Mouse (Mus musculus) cerebellum, adult 9-11 months (tissue): ENCODE measurements at regions not wholly inside any gene's neighbourhood (a gene's known extent, or its start where the extent isn't known, plus 50 kb on each side); places are given as distances from the start of the nearest gene placed in this dataset.

Source experiments
- DNase-seq: peaks from one replicate; pipeline ENCODE4 v3.0.0; 2022

DNA sequence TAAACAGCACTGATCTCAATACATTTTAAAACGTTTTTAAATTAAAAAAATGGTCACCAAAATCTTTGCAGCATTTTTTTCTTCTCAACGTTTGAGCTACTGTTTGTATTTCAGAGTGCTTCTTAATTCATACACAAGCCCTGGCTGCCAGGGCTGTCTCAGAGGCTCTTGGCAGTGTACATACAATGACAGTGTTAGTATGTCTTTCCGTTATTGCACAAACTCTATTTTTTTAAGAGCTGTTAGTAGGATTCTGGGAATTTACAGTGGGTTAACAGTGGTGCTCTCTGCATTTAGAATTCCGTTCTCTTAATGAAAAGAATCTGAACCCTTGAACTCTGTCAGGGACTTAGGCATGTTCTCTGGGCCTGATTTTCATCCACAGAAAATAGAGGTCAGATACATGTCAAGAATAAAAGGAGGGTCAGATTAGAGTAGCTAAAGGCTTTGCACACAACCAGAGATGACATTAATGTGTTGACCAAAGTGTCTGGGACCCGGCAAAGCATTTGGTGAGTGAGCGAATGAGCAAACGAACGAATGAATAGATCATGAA lies 219.5 kb upstream of the Rbms1 start:
- no peak for DNase-seq

DNA sequence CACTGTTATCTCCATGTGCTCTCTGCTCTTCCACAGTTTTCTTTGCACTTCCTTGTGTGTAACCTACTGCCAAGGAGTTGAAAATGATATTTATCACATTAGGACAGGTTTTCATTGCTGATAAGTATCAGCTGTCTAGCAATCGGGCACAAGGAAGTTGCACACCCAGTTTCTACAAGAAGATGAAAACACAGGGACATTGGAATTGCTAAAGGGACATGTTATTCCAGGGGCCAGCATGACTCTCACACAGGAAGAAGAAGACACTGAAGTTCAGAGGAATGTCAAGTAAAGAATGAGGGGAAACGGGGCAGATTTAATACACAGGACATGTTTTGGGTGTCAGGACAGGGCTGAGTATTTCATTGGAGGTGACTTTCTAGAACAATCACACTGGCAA lies 214.8 kb upstream of the Rbms1 start:
- no peak for DNase-seq

DNA sequence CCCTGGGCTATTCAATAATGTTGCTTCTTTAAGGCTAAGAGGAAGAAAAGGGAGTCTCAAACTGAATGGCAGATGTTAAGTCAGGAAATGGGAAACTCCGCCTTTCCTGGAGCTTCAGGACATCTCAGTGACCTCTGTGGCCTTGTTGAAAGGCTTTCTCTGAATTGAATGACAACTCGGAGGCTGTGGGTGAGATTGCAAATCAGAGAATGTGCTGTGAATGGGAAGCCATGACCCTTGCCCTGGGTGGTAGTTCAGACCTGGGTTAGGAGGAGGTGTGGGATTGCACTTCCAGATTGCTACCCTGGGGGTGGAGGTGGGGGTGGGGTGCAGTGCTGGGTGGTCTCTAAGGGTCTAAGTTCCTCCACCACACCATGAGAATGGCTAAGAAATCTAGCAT lies 213.8 kb upstream of the Rbms1 start:
- DNase-seq, result no peak

DNA sequence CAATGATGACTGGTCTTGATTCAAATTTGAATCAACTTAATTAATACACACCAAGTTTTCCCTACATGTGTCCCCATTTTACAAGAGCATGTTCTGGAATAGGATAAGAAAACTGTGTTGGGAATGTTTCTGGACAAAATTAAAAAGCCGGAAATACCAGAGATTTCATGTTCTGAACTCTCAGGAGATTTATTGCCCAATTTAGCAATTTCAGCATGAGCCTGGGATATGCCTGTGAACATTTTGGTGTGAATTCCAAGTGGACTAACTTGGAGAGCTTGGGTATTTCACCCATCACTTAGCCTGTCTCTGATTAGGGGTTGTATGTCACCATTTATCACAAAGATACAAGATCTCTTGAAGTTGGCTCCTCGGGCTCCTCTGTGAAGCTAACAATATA lies 210.6 kb upstream of the Rbms1 start:
- DNase-seq, result no peak

DNA sequence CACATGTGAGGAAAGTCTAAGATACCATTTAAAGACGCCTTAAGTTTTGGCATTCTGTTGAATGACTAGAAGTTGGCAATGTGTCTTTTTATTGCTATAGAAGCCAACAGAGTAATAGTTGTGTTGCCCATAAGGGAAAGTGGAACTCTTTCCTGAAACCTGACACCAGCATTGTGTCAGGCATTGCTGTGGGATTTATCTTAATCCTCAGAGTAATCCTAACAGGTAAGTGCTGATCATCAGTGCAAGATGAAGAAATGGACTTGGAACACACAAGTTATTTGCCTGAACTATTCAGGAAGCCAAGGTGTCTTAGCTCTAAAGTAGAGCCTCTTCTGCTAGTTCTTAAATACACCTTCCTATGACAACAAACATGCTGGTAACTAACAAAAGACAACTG lies 198.3 kb upstream of the Rbms1 start:
- DNase-seq, result no peak

DNA sequence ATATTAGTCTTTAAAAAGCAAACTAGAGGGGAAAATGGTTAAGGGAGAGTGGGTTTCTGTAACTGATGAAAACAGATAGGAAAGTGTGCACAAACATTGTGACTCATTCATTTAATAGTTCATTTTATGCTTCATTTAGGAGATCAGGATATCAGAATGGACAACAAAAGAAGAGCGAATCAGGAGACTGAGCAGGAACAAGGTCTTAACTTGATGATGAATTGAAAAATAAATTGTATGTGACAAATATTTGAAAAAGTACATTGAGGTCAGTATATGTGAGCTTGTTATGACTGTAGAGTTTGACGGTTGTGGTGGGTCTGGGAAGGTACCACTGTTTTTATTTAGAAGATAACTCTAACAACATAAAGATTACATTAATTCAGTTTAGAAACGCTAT lies 196.8 kb upstream of the Rbms1 start:
- DNase-seq, result no peak

DNA sequence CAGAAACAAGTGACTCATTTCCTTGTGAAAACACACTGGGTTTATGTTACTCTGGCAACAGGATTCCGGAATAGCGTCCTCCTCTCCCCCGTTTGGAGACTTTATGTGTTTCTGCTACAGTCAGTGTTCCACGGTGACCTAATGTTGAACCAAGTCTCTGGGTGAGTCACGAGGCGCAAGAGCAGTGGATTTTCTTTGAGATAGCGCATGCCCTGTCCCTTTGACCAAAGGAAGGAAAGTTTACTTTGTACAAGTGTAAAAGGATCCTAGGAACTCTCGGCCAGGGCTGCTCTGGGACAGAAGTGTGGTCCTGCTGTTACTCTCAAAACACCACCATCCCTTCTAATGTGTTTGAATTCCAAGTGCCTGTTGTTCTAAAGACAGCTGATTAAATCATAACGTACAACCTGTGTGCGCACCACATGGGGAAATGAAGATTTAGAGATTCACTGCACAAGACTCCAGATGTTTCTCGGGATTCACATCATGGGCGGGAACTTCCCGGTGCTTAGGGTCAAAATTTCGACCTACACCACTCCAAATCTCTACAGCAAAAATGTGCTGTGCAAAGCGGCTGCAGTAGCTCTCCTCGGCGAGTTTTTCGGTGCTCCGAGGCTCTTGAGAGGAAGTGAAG lies 176.1 kb upstream of the Rbms1 start:
- no peak for DNase-seq

DNA sequence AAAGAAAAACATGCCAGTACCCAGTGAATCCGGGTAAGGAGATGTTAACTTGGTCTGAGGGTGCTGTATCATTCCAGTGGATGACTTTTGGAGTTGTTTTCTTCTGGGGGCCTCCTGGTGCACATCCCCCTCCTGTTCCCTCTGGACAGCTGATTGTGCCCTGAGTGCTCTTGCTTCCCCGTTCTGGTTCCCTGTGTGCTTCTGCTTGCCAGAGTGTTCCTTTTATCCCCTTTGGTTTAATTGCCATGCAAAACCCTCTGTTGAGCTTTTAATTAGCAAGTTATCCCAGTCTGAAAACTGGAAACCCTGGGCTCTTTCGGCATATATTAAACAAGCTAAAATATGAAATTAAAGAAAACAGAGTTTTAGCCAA lies 175.6 kb upstream of the Rbms1 start:
- no peak for DNase-seq

DNA sequence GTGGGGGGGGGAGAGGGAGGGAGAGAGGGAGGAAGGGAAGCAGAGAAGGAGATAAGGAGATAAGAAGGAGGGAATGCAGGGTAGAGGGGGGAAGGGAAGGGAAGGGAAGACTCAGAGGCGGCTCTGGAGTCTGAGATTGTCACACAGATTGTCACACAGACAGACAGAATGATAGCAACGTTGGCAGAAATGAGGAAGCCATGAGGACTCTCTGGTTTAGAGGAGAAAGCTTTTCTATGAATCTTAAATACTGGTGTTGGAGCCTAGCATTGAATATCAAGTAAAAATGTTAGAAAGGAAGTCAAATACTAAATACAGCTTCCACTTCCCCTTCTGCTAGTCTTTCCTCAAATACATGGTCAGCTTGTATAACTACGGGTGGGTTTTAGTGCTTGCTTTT lies 174.4 kb upstream of the Rbms1 start:
- DNase-seq, result no peak

DNA sequence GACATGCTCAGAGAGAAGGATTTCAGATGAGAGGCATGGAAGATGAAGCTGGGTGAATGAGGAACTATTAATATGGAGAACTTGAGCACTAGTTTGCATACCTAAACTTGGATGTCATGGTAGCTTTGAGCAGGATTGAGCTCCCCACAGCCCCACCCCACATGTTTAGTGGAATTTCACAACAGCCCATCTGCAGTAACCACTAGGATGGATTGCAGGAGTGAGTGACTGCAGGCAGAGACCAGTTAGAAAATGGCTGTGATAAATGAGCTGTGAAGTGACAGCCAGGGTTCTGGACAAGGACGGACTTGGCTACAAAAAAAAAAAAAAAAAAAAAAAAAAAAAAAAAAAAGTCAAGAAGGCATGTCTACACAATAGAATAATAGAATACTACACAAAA lies 173.9 kb upstream of the Rbms1 start:
- no peak for DNase-seq

DNA sequence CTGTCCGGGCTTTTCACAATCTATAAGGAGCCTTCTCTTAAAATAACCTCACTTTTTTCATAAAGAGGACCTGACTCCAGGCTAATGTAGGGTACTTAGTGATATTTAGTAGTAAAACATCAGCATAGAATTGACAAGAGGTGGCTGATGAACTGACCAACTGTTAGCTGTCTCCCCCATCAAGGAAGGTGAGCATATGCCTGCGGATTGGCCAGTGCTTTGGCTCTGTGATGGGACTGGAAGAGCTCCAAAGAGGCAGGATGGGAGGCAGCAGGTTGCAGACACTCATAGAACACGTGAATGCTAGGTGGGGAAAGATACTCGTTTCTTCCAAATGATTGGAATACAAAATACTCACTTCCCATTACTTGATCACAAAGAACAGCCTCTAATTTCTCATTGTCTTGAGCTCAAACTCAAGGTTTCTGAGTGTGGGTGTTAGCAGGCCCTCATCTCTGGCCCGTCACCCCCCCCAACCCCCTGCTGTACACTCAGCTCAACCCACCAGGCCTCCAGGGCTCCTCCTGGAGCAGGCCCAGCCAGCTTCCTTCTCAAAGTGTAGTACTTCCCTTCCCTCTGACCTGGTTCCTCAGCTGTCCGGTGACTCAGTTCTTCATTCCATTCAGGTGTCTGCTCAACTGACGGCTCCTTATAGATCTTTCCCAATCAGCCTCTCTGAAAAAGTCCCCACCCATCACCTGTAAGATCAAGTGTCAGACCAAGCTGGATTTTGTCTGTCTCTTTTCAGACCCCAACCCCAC lies 160.2 kb upstream of the Rbms1 start:
- DNase-seq, result no peak

DNA sequence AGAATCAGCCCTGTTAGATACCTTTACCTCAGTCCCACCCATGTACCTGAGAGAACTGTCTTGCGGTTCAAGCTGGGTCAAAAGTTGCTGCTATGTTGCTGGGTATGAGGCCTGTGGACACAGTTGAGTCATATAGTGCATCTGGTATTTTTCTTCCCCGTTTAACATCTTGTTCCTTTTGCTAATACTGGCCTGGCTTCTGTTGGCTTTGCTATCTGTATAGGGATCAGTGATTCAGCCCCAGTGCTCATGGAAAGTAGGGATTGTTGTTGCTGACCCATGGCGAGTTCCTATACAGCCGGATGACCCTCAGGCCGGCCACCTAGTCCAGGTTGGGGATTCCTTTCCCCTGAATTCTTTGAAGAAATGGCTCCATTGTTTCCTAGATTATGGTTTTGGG lies 158.3 kb upstream of the Rbms1 start:
- no peak for DNase-seq

DNA sequence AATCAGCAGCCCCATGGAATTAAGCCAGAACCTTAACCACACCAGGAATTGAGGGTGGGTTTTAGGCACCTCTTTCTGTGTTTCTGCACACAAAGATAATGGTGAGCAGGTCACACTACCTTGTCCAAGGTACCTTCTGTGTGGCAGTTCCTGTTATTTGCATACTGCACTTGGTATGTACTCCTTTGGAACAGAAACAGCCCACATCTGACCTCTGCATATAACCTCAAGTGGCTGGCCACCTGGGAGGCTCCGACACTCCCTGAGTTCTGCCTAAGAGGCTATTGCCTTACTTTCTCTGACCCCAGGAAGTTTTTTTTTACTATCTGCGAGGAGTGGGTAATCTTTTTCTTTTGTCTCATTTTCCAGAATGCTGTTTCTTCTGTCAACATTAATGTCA lies 151.6 kb upstream of the Rbms1 start:
- no peak for DNase-seq

DNA sequence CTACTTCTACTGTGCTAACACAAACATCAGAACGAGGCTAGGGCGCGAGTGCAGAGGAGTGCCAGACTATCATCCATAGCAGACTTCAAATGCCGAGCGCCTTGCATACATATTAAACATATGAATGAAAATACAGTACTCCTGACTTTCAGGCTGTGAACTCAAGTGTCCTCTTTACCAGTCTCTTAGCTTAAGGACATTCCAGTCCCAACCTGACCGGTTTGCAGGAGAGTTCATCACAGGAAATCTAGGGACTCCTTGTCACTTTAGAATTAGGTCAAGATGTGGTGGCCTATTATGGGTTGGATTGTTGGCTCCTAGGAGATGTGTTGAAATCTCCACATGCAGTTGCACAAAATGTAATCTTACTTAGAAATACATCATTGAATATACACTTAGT lies 150.9 kb upstream of the Rbms1 start:
- no peak for DNase-seq

DNA sequence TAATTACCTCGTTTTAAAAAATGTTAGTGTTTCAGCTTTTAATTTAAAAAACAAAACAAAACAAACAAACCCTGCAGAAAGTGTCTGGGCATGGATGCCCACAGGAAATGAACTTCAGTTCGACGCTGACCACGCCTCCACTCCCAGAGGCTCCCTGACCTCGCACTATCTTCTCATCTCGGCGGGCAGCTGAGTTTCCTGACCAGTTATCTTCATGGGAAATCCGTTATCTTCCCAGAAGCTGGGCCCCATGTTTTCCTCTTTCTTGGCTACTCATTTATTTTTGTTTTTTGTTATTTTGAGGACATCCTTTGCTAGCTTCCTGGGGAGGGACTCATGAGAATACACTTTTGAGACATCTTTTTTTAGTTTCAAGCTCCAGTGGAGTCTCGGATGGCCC lies 147.6 kb upstream of the Rbms1 start:
- DNase-seq, result no peak

DNA sequence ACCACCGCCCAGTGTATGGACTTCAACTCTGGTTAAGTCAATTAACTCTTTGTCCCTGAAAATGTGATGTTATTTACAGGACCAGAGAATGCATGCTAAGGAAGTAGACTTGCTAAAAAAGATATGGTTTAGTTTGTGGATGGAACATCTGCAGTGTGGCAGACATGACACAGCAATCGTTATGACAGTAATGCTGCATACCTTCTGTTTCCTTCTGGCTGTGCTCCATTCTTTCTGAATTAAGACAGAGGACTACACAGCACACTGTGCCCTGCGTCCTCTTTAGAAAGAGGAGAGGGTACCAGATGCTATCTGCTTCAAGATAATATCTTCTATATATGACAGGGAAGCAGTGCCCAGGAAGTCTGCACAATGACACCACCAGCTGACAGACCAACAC lies 146.6 kb upstream of the Rbms1 start:
- DNase-seq, result no peak

DNA sequence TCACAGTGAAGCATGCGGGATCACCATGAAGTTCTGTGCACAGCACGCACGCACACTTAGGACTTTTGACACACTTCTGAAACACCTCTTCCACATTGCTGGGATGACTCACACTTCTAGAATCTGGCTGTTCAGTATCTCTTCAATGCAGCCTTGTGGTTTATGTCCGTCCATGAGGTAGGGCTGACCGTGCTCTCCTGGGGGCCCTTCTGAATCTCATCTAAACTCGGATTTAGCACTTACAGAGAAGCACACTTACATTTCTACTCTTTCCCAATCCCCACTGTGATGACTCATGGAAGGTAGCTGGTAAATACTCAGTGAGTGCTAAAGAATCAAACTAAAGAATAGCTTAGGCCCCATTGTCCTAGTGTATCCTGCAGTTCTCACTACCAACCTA lies 142.2 kb upstream of the Rbms1 start:
- no peak for DNase-seq

DNA sequence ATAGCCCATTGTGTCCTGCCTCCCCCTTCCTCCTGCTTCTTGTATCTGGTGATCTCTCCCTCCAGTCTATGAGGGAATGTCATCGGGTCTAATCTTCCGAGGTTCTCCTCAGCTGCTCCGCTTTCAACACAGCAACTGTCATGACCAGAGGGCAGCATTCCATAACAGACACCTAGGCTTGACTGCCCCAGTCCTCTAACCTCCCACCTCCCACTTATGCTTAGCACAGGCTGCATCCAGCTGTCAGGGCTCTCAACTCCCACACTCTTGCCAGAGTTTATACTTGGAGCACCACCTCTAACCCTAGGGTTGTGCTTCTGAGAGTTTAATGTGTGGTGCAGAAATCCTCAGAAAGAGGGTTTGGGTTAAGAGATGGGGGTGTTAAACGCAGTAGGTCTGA lies 137.9 kb upstream of the Rbms1 start:
- DNase-seq, result no peak

DNA sequence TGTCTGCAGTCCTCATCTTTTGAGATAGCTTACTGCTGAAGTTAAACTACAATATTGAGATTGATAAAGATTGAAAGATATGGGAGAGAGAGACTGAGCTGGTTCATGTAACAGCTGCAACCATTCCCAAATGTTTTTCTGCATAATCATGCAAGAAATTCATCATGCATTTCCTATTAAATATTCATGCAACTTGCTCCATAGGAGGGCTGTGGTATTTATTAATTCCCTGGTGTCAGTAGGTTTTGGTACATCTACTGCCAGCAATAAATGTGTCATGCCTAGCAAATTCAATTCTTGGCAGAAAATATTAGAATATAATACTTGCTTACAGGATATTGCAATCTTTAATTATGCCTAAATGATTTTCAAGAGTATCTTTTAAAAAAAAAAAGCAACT lies 125.5 kb upstream of the Rbms1 start:
- no peak for DNase-seq

DNA sequence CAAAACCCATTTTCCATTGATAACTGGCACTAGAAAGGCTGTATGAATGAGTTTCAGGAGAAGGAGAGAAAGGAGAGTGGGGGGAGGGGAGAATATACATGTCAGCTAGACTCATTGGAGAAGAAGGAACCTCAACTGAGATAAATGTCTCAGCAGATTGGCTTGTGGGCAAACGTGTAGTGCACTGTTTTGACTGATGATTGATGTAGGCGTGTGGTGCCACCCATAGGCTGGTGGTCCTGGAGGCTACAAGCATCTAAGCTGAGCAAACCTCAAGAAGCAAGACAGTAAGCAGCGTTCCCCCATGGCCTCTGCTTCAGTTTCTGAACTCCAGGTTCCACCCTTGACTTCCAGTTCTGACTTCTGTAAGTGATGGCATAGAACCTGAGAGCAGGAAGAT lies 121.8 kb upstream of the Rbms1 start:
- DNase-seq, result no peak

DNA sequence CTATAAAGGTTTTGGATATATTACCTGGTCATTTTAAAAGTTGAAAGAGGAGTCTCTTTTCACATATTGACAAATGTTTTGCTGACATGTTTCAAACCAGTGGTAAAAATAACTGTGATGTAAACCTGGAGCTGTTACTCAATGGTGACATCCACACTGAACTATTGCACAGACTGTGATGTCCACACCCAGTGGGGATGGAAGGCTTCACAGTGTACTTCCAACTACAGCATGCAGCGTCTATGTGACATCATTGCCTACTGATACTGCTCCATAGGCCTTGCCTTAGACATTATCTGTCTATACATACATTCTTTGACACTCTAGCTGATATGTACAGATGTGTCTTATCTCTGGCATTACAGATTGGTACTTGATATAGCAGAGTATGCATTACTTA lies 120.1 kb upstream of the Rbms1 start:
- DNase-seq, result no peak

DNA sequence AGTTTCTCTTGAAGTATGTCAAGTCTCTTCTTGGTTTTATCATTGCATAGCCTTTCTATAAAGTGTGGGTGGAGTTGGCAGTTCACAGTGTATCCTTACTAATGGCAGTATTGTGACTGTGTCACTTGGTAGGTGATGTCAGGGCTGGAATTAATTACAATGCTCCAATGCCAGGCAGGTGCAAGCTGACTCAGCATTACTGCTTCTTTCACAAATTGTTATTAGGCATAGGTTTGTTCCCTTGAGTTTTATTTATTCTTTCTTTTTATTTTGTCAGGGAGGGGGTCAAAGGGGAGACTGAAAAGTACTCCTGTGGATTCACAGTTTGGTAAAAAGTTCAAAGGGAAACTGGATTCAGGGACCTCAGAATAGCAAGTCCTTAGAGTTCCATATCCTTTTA lies 119.6 kb upstream of the Rbms1 start:
- DNase-seq, result no peak

DNA sequence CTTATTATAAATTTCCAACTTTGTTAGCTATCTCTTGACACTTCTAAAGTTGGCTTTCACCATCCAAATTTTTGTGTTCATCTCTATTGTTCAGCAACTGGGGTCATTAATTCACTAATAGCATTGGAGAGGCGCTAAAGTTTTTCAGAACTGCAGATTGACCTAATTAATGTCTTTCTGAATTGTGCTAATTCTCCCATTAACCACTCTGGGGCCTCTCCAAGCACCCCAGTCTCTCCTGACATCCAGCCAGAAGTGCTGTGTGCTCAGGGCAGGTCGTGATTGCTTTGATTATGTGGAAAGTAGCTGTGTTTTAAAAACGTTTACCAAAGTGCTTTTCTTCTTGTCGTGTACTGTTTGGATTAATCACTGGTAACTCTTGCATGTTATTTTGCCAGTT lies 117.0 kb upstream of the Rbms1 start:
- DNase-seq, result no peak

DNA sequence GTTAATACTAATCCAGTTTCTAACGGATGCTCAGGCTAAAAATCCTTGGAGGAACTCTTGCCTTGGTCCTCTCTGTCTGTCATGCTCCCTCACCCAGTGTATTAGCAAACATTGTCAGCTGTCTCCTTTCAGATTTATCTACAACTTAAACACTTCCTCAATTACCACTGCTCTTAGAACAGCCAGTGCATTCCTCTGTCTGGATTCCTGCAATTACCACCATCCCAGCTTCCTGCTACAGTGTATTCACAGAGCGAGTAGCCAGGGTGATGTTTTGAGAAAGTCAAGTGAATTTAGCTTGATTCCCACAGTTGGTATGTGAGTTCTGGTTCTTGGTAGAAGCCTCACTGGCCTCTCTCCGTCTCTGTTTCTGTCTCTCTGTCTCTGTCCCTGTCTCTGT lies 108.0 kb upstream of the Rbms1 start:
- DNase-seq, result no peak

DNA sequence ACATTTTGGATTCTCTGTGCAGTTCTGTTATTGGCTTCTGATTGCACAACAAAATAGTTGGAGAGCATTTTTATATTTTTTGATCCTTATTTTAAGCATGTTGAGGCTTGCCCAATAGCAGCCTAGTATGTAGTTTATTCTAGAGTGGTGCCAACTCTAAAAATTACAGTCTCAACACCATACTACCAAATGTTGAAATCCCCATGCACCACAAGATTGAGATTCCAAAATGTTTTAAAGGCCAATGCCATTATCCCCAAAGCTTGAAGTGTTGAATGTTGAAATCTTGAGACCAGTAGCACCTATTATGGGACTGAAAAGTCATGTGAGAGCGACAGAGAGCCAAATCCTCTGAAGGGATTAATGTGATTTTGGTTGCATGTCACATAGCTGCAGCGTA lies 104.9 kb upstream of the Rbms1 start:
- DNase-seq, result no peak
